In genomic region chr11:75768091-75768989, GRCm38 (mm10) we compare ENCODE assay signal across 9 mouse cellular contexts. TPM values are rescaled to one million over a fixed set of nuclear protein-coding genes. Genes with fewer than 3 reads are reported as not detected.
DNase-seq lines count a peak whose midpoint lies in the region; ATAC-seq and TF ChIP-seq lines count a peak whose summit lies in the region.
"Had no signal": no experiment of that assay in that cellular context is flagged by ENCODE, and none has a peak within 500 bp of the region (broad histone marks: within the 10 kb centered on the region; RNA-seq: fewer than 3 reads in every experiment).

No protein-coding gene starts in this region.

- peaks cover 45% of the 10 kb centered on the region for H3K36me3 ChIP-seq in limb, embryonic 12.5 days
- H3K36me3 ChIP-seq in limb, embryonic 10.5 days = peaks cover 47% of the 10 kb centered on the region
- peaks cover 30% of the 10 kb centered on the region for H3K36me3 ChIP-seq in forebrain, postnatal 0 days (ENCODE audit: insufficient read depth)
- H3K36me3 ChIP-seq in liver, embryonic 15.5 days (replicated peaks) = peaks cover 40% of the 10 kb centered on the region

- no peaks in the 10 kb centered on the region; the same call in 1 of the 2 replicates for H3K4me1 ChIP-seq in limb, embryonic 12.5 days (replicated peaks)
- peaks cover 17% of the 10 kb centered on the region for H3K4me1 ChIP-seq in limb, embryonic 10.5 days
- H3K4me1 ChIP-seq in forebrain, postnatal 0 days (ENCODE audit: insufficient read depth) = no peaks in the 10 kb centered on the region
- H3K4me1 ChIP-seq in liver, embryonic 15.5 days (replicated peaks) = peaks cover 5% of the 10 kb centered on the region

- WGBS in limb, embryonic 12.5 days = 61% methylated on average over 6 of the region's 6 CpGs
- 54% methylated on average over 6 of the region's 6 CpGs for WGBS in limb, embryonic 10.5 days
- WGBS in forebrain, postnatal 0 days = 42% methylated on average over 6 of the region's 6 CpGs
- WGBS in liver, embryonic 15.5 days (ENCODE audit: insufficient replicate concordance) = 60% methylated on average over 6 of the region's 6 CpGs

- H3K9me3 ChIP-seq in limb, embryonic 12.5 days = no peaks in the 10 kb centered on the region
- H3K9me3 ChIP-seq in limb, embryonic 10.5 days (replicated peaks) = no peaks in the 10 kb centered on the region
- no peaks in the 10 kb centered on the region for H3K9me3 ChIP-seq in forebrain, postnatal 0 days (ENCODE audit: low read length)
- H3K9me3 ChIP-seq in liver, embryonic 15.5 days (replicated peaks) = no peaks in the 10 kb centered on the region

- no peak for DNase-seq in frontal cortex, postnatal 10 days (ENCODE audit: low spot score in 2 of 2)
- no peak for DNase-seq in limb, embryonic 10.5 days (ENCODE audit: low spot score)
- DNase-seq in forebrain, postnatal 0 days = peak; percentile 39
- DNase-seq in spleen, adult 12 weeks (ENCODE audit: low spot score) = no peak
- DNase-seq in spleen, postnatal 36 days (ENCODE audit: low spot score in 2 of 2) = no peak

- H3K27ac ChIP-seq in limb, embryonic 12.5 days = 0 out of 2 replicates have a peak overlapping the region, but pooled peaks have one; percentile 2
- no peak overlapping the region for H3K27ac ChIP-seq in limb, embryonic 10.5 days
- no peak overlapping the region for H3K27ac ChIP-seq in forebrain, postnatal 0 days (ENCODE audit: low read depth, low read length)
- no peak overlapping the region for H3K27ac ChIP-seq in liver, embryonic 15.5 days (replicated peaks)

- ATAC-seq in frontal cortex, adult (ENCODE audit: low TSS enrichment) = peak; percentile 39; the same call in 1 of the 2 replicates
- ATAC-seq in limb, embryonic 12.5 days (ENCODE audit: insufficient number of reproducible peaks, insufficient read depth, low FRiP score, low TSS enrichment, low read depth) = no peak
- peak; percentile 8; the same call in 1 of the 2 replicates for ATAC-seq in forebrain, postnatal 0 days
- ATAC-seq in liver, embryonic 15.5 days (ENCODE audit: insufficient read depth) = no peak

- peak overlapping the region; percentile 53 for H3K4me2 ChIP-seq in limb, embryonic 12.5 days
- H3K4me2 ChIP-seq in forebrain, postnatal 0 days (ENCODE audit: low read depth) = no peak overlapping the region
- peak overlapping the region; percentile 59 for H3K4me2 ChIP-seq in liver, embryonic 15.5 days

- H3K27me3 ChIP-seq in limb, embryonic 12.5 days = no peaks in the 10 kb centered on the region; the same call in 1 of the 2 replicates
- 0 out of 2 replicates have a peak, but pooled peaks cover 5% of the 10 kb centered on the region for H3K27me3 ChIP-seq in limb, embryonic 10.5 days (ENCODE audit: low read depth, poor library complexity, severe bottlenecking)
- no peaks in the 10 kb centered on the region for H3K27me3 ChIP-seq in forebrain, postnatal 0 days (ENCODE audit: insufficient read depth, low read length)
- peaks cover 17% of the 10 kb centered on the region for H3K27me3 ChIP-seq in liver, embryonic 15.5 days

- no peak for TF ChIP-seq CTCF in forebrain, postnatal 0 days (IDR thresholded peaks at IDR 0.05; ENCODE audit: low read depth)

- no peak overlapping the region for H3K9ac ChIP-seq in limb, embryonic 12.5 days (replicated peaks)
- H3K9ac ChIP-seq in forebrain, postnatal 0 days = no peak overlapping the region
- no peak overlapping the region for H3K9ac ChIP-seq in liver, embryonic 15.5 days

- no peak overlapping the region; the same call in 1 of the 2 replicates for H3K4me3 ChIP-seq in limb, embryonic 12.5 days (replicated peaks)
- H3K4me3 ChIP-seq in limb, embryonic 10.5 days = no peak overlapping the region
- H3K4me3 ChIP-seq in forebrain, postnatal 0 days (ENCODE audit: low read depth, low read length) = no peak overlapping the region
- H3K4me3 ChIP-seq in liver, embryonic 15.5 days (replicated peaks) = no peak overlapping the region

RNA-seq across cellular contexts. Expression of gene Doc2b, which starts 27.5 kb away (rescaled TPM):
- polyA plus RNA-seq in limb, embryonic 12.5 days (2016; fragmentation: Nextera tagmentation; extraction: Ambion mirVana) = 0.59 and 0.79 TPM in 2 replicates
- polyA plus RNA-seq in limb, embryonic 10.5 days (2016; fragmentation: Nextera tagmentation; extraction: Ambion mirVana) = 0.06 and 0.20 TPM in 2 replicates
- total RNA-seq in forebrain, postnatal 0 days (2014; rRNA removed) = 13.3 and 16.2 TPM in 2 replicates
- 3.5 and 5.3 TPM in 2 replicates for polyA plus RNA-seq in forebrain, postnatal 0 days (2015; fragmentation: Nextera tagmentation; extraction: Ambion mirVana)
- 0.02 TPM in 1 of 2 replicates, not detected in the other for polyA plus RNA-seq in liver, embryonic 15.5 days (2015; fragmentation: Nextera tagmentation; extraction: Ambion mirVana)
- total RNA-seq: neutrophil, adult 5-6 weeks had no signal

RNA-seq across cellular contexts. Expression of gene Ywhae, which starts 35.7 kb away (rescaled TPM):
- polyA plus RNA-seq in limb, embryonic 12.5 days (2016; fragmentation: Nextera tagmentation; extraction: Ambion mirVana) = 1,061 and 1,068 TPM in 2 replicates
- 1,115 and 1,137 TPM in 2 replicates for polyA plus RNA-seq in limb, embryonic 10.5 days (2016; fragmentation: Nextera tagmentation; extraction: Ambion mirVana)
- 309 and 330 TPM in 2 replicates for total RNA-seq in forebrain, postnatal 0 days (2014; rRNA removed)
- polyA plus RNA-seq in forebrain, postnatal 0 days (2015; fragmentation: Nextera tagmentation; extraction: Ambion mirVana) = 1,517 and 1,700 TPM in 2 replicates
- polyA plus RNA-seq in liver, embryonic 15.5 days (2015; fragmentation: Nextera tagmentation; extraction: Ambion mirVana) = 198 and 218 TPM in 2 replicates

Comparison
In these comparisons a context has a peak if more than half of its experiments do, and no peak if none do; other contexts are left out.
1. ATAC-seq: peak in frontal cortex, adult (single experiment) and forebrain, postnatal 0 days (single experiment); none in limb, embryonic 12.5 days (single experiment) and liver, embryonic 15.5 days (single experiment).